Mouse (Mus musculus) hindbrain, embryonic 16.5 days (tissue): ENCODE measurements around the gene Matk. TPM values are rescaled to one million over a fixed set of nuclear protein-coding genes. Genes with fewer than 3 reads are reported as not detected.

Source experiments
- ATAC-seq: fragments of 200-750 bp; cut with Nextera tagmentation; 2 replicates; pipeline ENCODE4 v1.8.0; 2017; ENCODE audit warnings: moderate TSS enrichment, moderate library complexity
- H3K27ac ChIP-seq: fragments of 300-500 bp; sonication (generic); 2 replicates; pipeline ENCODE4 v1.5.1; 2014; ENCODE audit warnings: low read depth, mild to moderate bottlenecking, control low read depth, low read length, moderate library complexity
- H3K27me3 ChIP-seq: fragments of 300-500 bp; sonication (generic); replicated peaks from 2 replicates; pipeline ENCODE4 v1.6.1; 2014; ENCODE audit warnings: low read length; ENCODE audit not compliant: control insufficient read depth, insufficient read depth
- H3K36me3 ChIP-seq: fragments of 300-500 bp; sonication (generic); 2 replicates; pipeline ENCODE4 v1.6.1; 2014; ENCODE audit warnings: mild to moderate bottlenecking, low read length, moderate library complexity, mixed read lengths; ENCODE audit not compliant: control insufficient read depth, insufficient read depth
- H3K4me1 ChIP-seq: fragments of 300-500 bp; sonication (generic); 2 replicates; pipeline ENCODE4 v1.6.1; 2014; ENCODE audit warnings: low read depth, low read length; ENCODE audit not compliant: control insufficient read depth, insufficient read depth
- H3K4me2 ChIP-seq: fragments of 300-500 bp; sonication (generic); 2 replicates; pipeline ENCODE4 v1.6.1; 2014; ENCODE audit warnings: mild to moderate bottlenecking, low read length, control low read depth, moderate library complexity
- H3K4me3 ChIP-seq: fragments of 300-500 bp; sonication (generic); 2 replicates; pipeline ENCODE4 v1.5.1; 2014; ENCODE audit warnings: mild to moderate bottlenecking, low read length, control low read depth, moderate library complexity
- H3K9ac ChIP-seq: fragments of 300-500 bp; sonication (generic); 2 replicates; pipeline ENCODE4 v1.6.1; 2014; ENCODE audit warnings: low read depth, mild to moderate bottlenecking, control low read depth, low read length, moderate library complexity
- H3K9me3 ChIP-seq: fragments of 300-500 bp; sonication (generic); 2 replicates; pipeline ENCODE4 v1.6.1; 2014; ENCODE audit warnings: mild to moderate bottlenecking, low read length, moderate library complexity; ENCODE audit not compliant: control insufficient read depth
- WGBS: fragments of 180-500 bp; shearing (Covaris S2); extraction: QIAGEN DNeasy Blood & Tissue Kit; methylation state at CpG from one replicate; pipeline ENCODE4 v1.1.7; 2014; 5-methylcytosine and 5-hydroxymethylcytosine counted together
- polyA plus RNA-seq: library from polyadenylated mRNA; unstranded; fragments of >200 nt; fragmentation: Nextera tagmentation; extraction: Ambion mirVana; gene quantifications from 2 replicates; pipeline ENCODE4 v1.2.1, GENCODE M21; 2015

Matk gene
- polyA plus RNA-seq, 1 experiment from 2014 or later = 72.8 TPM

GRCm38 (mm10) chr10:81303258-81303657 is 50.5 kb downstream of the Matk start:
- no peak for ATAC-seq
- Histone ChIP-seq H3K9ac (no peak overlapping the region), H3K4me1 (peaks cover 23% of the 10 kb centered on the region), H3K4me3 (no peak overlapping the region), H3K27me3 (no peaks in the 10 kb centered on the region), H3K9me3 (no peaks in the 10 kb centered on the region), H3K4me2 (no peak overlapping the region), H3K27ac (no peak overlapping the region; the same call in 1 of the 2 replicates), H3K36me3 (peaks cover 18% of the 10 kb centered on the region)
- WGBS = 77% methylated on average over 10 of the region's 10 CpGs

- H3K4me3 ChIP-seq = no peak overlapping the region
- no peak overlapping the region; the same call in 1 of the 2 replicates for H3K27ac ChIP-seq
- H3K9ac ChIP-seq = no peak overlapping the region
- H3K4me2 ChIP-seq = no peak overlapping the region
- peaks cover 23% of the 10 kb centered on the region for H3K4me1 ChIP-seq
- no peaks in the 10 kb centered on the region for H3K27me3 ChIP-seq
- peaks cover 19% of the 10 kb centered on the region for H3K36me3 ChIP-seq
- no peak for ATAC-seq
- no peaks in the 10 kb centered on the region for H3K9me3 ChIP-seq
- 83% methylated on average over 7 of the region's 7 CpGs for WGBS
These were observed 51.0 kb downstream of the Matk start for GRCm38 (mm10) chr10:81303761-81304160.

- no peak for ATAC-seq
These were observed 52.0 kb downstream of the Matk start for GRCm38 (mm10) chr10:81304597-81305238.

GRCm38 (mm10) chr10:81305663-81306062 is 52.9 kb downstream of the Matk start:
- Histone ChIP-seq H3K4me3 (no peak overlapping the region), H3K4me2 (no peak overlapping the region), H3K9me3 (no peaks in the 10 kb centered on the region), H3K27ac (no peak overlapping the region), H3K36me3 (peaks cover 31% of the 10 kb centered on the region), H3K27me3 (no peaks in the 10 kb centered on the region), H3K9ac (no peak overlapping the region), H3K4me1 (peaks cover 18% of the 10 kb centered on the region)
- ATAC-seq = no peak
- 89% methylated on average over 14 of the region's 14 CpGs for WGBS

More at GRCm38 (mm10) chr10:81304597-81305238, 52.0 kb downstream of the Matk start:
- no peak overlapping the region for H3K9ac ChIP-seq
- 25% methylated on average over 7 of the region's 9 CpGs for WGBS
- no peak overlapping the region for H3K4me3 ChIP-seq
- H3K27me3 ChIP-seq = no peaks in the 10 kb centered on the region
- H3K27ac ChIP-seq = no peak overlapping the region
- peaks cover 23% of the 10 kb centered on the region for H3K4me1 ChIP-seq
- H3K9me3 ChIP-seq = no peaks in the 10 kb centered on the region
- H3K4me2 ChIP-seq = no peak overlapping the region
- H3K36me3 ChIP-seq = peaks cover 28% of the 10 kb centered on the region

GRCm38 (mm10) chr10:81306173-81306668 is 53.5 kb downstream of the Matk start:
- 95% methylated on average over 12 of the region's 12 CpGs for WGBS

GRCm38 (mm10) chr10:81306837-81307682 is 54.3 kb downstream of the Matk start:
- Histone ChIP-seq H3K4me2 (no peak overlapping the region), H3K36me3 (peaks cover 41% of the 10 kb centered on the region), H3K4me1 (peaks cover 13% of the 10 kb centered on the region), H3K9me3 (no peaks in the 10 kb centered on the region), H3K27me3 (no peaks in the 10 kb centered on the region), H3K9ac (no peak overlapping the region), H3K4me3 (no peak overlapping the region), H3K27ac (no peak overlapping the region)
- ATAC-seq = no peak
- 93% methylated on average over 21 of the region's 21 CpGs for whole genome bisulfite sequencing

More at GRCm38 (mm10) chr10:81306173-81306668, 53.5 kb downstream of the Matk start:
- no peaks in the 10 kb centered on the region for H3K9me3 ChIP-seq
- no peak for ATAC-seq
- H3K36me3 ChIP-seq = peaks cover 34% of the 10 kb centered on the region
- peaks cover 17% of the 10 kb centered on the region for H3K4me1 ChIP-seq
- no peak overlapping the region for H3K27ac ChIP-seq
- no peak overlapping the region for H3K4me2 ChIP-seq
- H3K4me3 ChIP-seq = no peak overlapping the region
- no peak overlapping the region for H3K9ac ChIP-seq
- no peaks in the 10 kb centered on the region for H3K27me3 ChIP-seq

GRCm38 (mm10) chr10:81309571-81309970 is 56.8 kb downstream of the Matk start:
- ATAC-seq = no peak
- no peaks in the 10 kb centered on the region for H3K9me3 ChIP-seq
- H3K9ac ChIP-seq = no peak overlapping the region
- H3K27ac ChIP-seq = no peak overlapping the region
- H3K4me3 ChIP-seq = no peak overlapping the region
- H3K4me1 ChIP-seq = peaks cover 2% of the 10 kb centered on the region; the same call in 1 of the 2 replicates
- H3K27me3 ChIP-seq = no peaks in the 10 kb centered on the region
- WGBS = 92% methylated on average over 5 of the region's 5 CpGs
- peaks cover 60% of the 10 kb centered on the region for H3K36me3 ChIP-seq
- H3K4me2 ChIP-seq = no peak overlapping the region
